Mouse (Mus musculus) CD8-positive naive resting alpha-beta T cell, adult 2 months (primary cell): ENCODE data around the gene Kcnb1.

Source experiments
- DNase-seq, 2 experiments: peaks; one replicate each; pipeline ENCODE4 v3.0.0; 2022; ENCODE audit warnings: low read depth in 2 of 2, low spot score in 2 of 2

Kcnb1 gene

GRCm38 (mm10) chr2:167167515-167168212, 22.3 kb downstream of the Kcnb1 start:
- DNase-seq, result no peak

- DNase-seq, result no peak
These were observed 26.4 kb downstream of the Kcnb1 start for GRCm38 (mm10) chr2:167163600-167163999.

GRCm38 (mm10) chr2:167163134-167163533, 26.8 kb downstream of the Kcnb1 start:
- DNase-seq, result no peak

- no peak for DNase-seq
These were observed 27.4 kb downstream of the Kcnb1 start for GRCm38 (mm10) chr2:167162516-167163021.

GRCm38 (mm10) chr2:167159721-167160120, 30.2 kb downstream of the Kcnb1 start:
- no peak for DNase-seq

- DNase-seq, result no peak
These were observed 31.2 kb downstream of the Kcnb1 start for GRCm38 (mm10) chr2:167158780-167159179.

- no peak for DNase-seq
These were observed 33.7 kb downstream of the Kcnb1 start for GRCm38 (mm10) chr2:167156118-167156715.

- DNase-seq, result no peak
These were observed 34.4 kb downstream of the Kcnb1 start for GRCm38 (mm10) chr2:167155541-167155973.

- DNase-seq, result no peak
These were observed 39.1 kb downstream of the Kcnb1 start for GRCm38 (mm10) chr2:167150880-167151279.

- DNase-seq, result no peak
These were observed 39.8 kb downstream of the Kcnb1 start for GRCm38 (mm10) chr2:167150135-167150534.

GRCm38 (mm10) chr2:167149035-167149434, 40.9 kb downstream of the Kcnb1 start:
- DNase-seq, result no peak

- DNase-seq, result no peak
These were observed 42.2 kb downstream of the Kcnb1 start for GRCm38 (mm10) chr2:167147708-167148107.

GRCm38 (mm10) chr2:167145904-167146303, 44.1 kb downstream of the Kcnb1 start:
- no peak for DNase-seq

GRCm38 (mm10) chr2:167144439-167145307, 45.3 kb downstream of the Kcnb1 start:
- no peak for DNase-seq

GRCm38 (mm10) chr2:167143914-167144313, 46.0 kb downstream of the Kcnb1 start:
- DNase-seq, result no peak

- DNase-seq, result no peak
These were observed 47.7 kb downstream of the Kcnb1 start for GRCm38 (mm10) chr2:167142282-167142681.

GRCm38 (mm10) chr2:167141810-167142209, 48.1 kb downstream of the Kcnb1 start:
- no peak for DNase-seq

GRCm38 (mm10) chr2:167139801-167140269, 50.1 kb downstream of the Kcnb1 start:
- DNase-seq, result peak in 1 of 2 experiments; percentile 8

- no peak for DNase-seq
These were observed 51.3 kb downstream of the Kcnb1 start for GRCm38 (mm10) chr2:167138611-167139010.

GRCm38 (mm10) chr2:167136909-167137308, 53.0 kb downstream of the Kcnb1 start:
- DNase-seq, result no peak

- DNase-seq, result no peak
These were observed 57.9 kb downstream of the Kcnb1 start for GRCm38 (mm10) chr2:167132041-167132440.
